Mouse (Mus musculus) cortical plate, adult 2 months (tissue): Measurements from ENCODE around the gene Izumo2.

Experiments
- CTCF ChIP-seq: fragments of 200-500 bp; IDR thresholded peaks from 2 replicates; pipeline ENCODE4 v1.5.1; 2011; ENCODE audit warnings: mild to moderate bottlenecking, control low read depth, low read length; ENCODE audit not compliant: insufficient read depth; ENCODE audit errors: extremely low read depth
- POLR2A ChIP-seq: fragments of 200-500 bp; IDR thresholded peaks from 2 replicates; pipeline ENCODE4 v1.6.1; 2011; ENCODE audit warnings: mild to moderate bottlenecking, low read length, control low read depth; ENCODE audit not compliant: insufficient read depth; ENCODE audit errors: extremely low read depth

- TF ChIP-seq CTCF (no peak), POLR2A (no peak)
These were observed 13.3 kb upstream of the Izumo2 start for GRCm38 (mm10) chr7:44695223-44695622.
